Mouse (Mus musculus) C2C12 (cell line): ENCODE data around the gene Ofcc1. TPM values are rescaled to one million over a fixed set of nuclear protein-coding genes. Genes with fewer than 3 reads are reported as not detected.

Source experiments
- H3K27me3 ChIP-seq: one replicate; pipeline ENCODE4 v1.6.1; 2011; ENCODE audit not compliant: control insufficient read depth, insufficient read depth, insufficient read length
- H3K36me3 ChIP-seq: one replicate; pipeline ENCODE4 v1.6.1; 2011; ENCODE audit not compliant: control insufficient read depth, insufficient read depth
- H3K4me3 ChIP-seq: one replicate; pipeline ENCODE4 v1.5.1; 2011; ENCODE audit warnings: mild to moderate bottlenecking, control low read depth; ENCODE audit not compliant: poor library complexity, insufficient read depth, severe bottlenecking
- H3K79me2 ChIP-seq: one replicate; pipeline ENCODE4 v1.6.1; 2011; ENCODE audit not compliant: control insufficient read depth, insufficient read depth
- H3K79me3 ChIP-seq: one replicate; pipeline ENCODE4 v1.6.1; 2011; ENCODE audit warnings: low read depth, control low read depth
- H3ac ChIP-seq: one replicate; pipeline ENCODE3; 2011; ENCODE audit warnings: low read depth; ENCODE audit not compliant: control insufficient read depth, insufficient read length
- CEBPB ChIP-seq: IDR thresholded peaks from one replicate; pipeline ENCODE4 v1.6.1; 2011; ENCODE audit warnings: low read depth, mild to moderate bottlenecking, control low read depth, moderate library complexity
- CTCF ChIP-seq: IDR thresholded peaks from one replicate; pipeline ENCODE4 v1.5.1; 2011; ENCODE audit not compliant: control insufficient read depth, insufficient read depth, insufficient read length
- FOSL1 ChIP-seq: IDR thresholded peaks from one replicate; pipeline ENCODE4 v1.8.0; 2011; ENCODE audit warnings: mild to moderate bottlenecking, low read length; ENCODE audit not compliant: poor library complexity, insufficient read depth, severe bottlenecking
- MAX ChIP-seq: IDR thresholded peaks from one replicate; pipeline ENCODE4 v1.6.1; 2011; ENCODE audit warnings: mild to moderate bottlenecking, control low read depth
- MYOD1 ChIP-seq: IDR thresholded peaks from one replicate; pipeline ENCODE4 v1.6.1; 2011; ENCODE audit warnings: low read depth; ENCODE audit not compliant: control insufficient read depth, insufficient read length
- MYOG ChIP-seq: IDR thresholded peaks from one replicate; pipeline ENCODE4 v1.6.1; 2011; ENCODE audit not compliant: control insufficient read depth, insufficient read length; ENCODE audit errors: extremely low read depth
- USF1 ChIP-seq: IDR thresholded peaks from one replicate; pipeline ENCODE4 v1.6.1; 2011; ENCODE audit warnings: low read depth, mild to moderate bottlenecking, control low read depth, moderate library complexity
- polyA plus RNA-seq: library from polyadenylated mRNA; unstranded; fragments of >200 nt; fragmentation: generic; extraction: Trizol; gene quantifications from one replicate; pipeline ENCODE4 v1.2.1, GENCODE M21; 2012; ENCODE audit warnings: missing spikeins

Gene Ofcc1
- polyA plus RNA-seq, 1 experiment: not detected

DNA sequence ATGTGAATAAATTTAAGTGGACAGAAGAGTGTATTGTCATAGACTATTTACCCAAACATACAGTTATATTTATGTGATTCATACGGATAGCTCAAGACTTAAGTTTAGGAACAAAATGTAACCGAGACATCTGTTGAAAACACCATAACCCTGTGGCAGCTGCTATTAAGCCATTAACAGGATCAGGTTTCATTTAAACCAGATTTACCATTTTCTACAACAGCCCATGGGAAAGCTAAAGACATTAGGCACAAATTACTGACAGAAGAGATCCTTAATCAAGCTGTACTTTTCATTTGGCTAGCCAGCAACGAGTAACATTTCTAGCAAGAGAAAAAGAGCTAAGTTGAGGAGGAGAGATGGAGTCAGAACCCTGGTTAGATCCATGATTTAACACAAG is 179.5 kb downstream of the Ofcc1 start:
- Histone ChIP-seq H3K79me2 (no peaks in the 10 kb centered on the region), H3K79me3 (no peaks in the 10 kb centered on the region), H3ac (no peak overlapping the region), H3K4me3 (no peak overlapping the region), H3K36me3 (no peaks in the 10 kb centered on the region), H3K27me3 (no peaks in the 10 kb centered on the region)
- TF ChIP-seq CTCF (no peak), MYOG (no peak), FOSL1 (no peak), MYOD1 (no peak), MAX (no peak), USF1 (no peak), CEBPB (no peak)

DNA sequence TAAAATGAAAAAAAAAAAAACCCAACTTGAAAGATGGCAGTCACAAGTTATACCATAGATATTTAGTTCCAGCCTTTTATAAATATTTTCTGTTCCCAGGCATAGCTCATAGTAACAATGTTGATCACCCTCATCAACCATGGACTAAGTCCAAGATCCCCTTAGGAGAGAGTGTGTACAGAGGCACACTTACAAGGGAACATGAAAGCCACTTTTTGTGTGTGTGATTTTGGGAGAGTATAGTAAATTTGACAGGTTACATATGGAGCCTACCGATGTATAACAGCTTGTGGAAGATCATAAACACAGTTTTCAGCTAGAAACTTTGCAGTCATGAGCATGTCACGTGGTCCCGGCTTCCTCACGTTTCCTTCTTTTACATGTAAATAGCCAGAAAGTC is 189.5 kb downstream of the Ofcc1 start:
- TF ChIP-seq FOSL1 (no peak), CEBPB (no peak), MAX (no peak), MYOG (no peak), CTCF (no peak), USF1 (no peak), MYOD1 (no peak)
- no peak overlapping the region for H3ac ChIP-seq
- H3K36me3 ChIP-seq: no peaks in the 10 kb centered on the region

DNA sequence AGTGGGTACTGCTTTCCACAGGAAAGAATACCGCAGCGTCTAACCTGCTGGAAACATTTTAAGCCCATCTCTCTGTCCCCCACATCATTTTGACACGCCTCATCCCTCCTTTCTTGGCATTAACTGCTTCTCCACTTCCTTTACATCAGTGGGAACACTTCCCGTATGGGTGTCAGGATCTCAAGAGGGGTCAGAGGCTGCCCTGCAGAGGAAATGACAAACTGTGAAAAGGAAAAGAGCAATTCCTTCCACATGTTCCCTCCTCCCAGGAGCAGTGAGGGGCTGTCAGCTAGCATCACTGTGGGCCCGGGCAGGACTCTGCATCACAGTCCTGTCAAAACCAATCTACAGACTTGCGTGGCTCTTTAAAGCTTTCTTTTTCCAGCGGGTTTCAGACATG is 193.4 kb downstream of the Ofcc1 start:
- H3ac ChIP-seq: no peak overlapping the region
- TF ChIP-seq CTCF (no peak), FOSL1 (no peak), CEBPB (no peak), MYOD1 (no peak)
- no peaks in the 10 kb centered on the region for H3K27me3 ChIP-seq
- no peaks in the 10 kb centered on the region for H3K36me3 ChIP-seq
- H3K79me3 ChIP-seq: no peaks in the 10 kb centered on the region
- H3K4me3 ChIP-seq: no peak overlapping the region
- no peaks in the 10 kb centered on the region for H3K79me2 ChIP-seq

More for the DNA sequence above, 189.5 kb downstream of the Ofcc1 start:
- Histone ChIP-seq H3K79me2 (no peaks in the 10 kb centered on the region), H3K4me3 (no peak overlapping the region), H3K27me3 (no peaks in the 10 kb centered on the region), H3K79me3 (no peaks in the 10 kb centered on the region)

DNA sequence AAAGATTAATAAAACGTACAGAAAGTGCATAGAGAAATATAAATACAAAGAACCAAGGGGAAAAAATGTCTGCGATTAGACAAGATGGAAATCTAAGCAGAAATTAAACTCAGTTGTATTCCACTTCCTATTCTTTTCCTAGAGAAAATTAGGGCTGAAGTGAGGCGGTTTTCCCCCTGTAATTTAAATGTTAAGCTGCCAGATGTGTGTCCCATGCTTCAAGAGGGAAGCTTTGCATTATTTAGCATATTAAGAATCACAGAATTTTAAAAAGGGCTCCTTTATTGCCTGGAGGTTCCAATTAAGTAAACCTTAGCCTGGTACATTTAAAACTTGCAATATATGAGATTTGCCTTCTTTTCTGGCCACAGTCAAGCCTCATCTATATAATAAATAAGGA is 205.8 kb downstream of the Ofcc1 start:
- H3K27me3 ChIP-seq: no peaks in the 10 kb centered on the region
- H3K36me3 ChIP-seq: no peaks in the 10 kb centered on the region
- no peak overlapping the region for H3ac ChIP-seq
- TF ChIP-seq MAX: no peak
- TF ChIP-seq USF1: no peak
- TF ChIP-seq FOSL1: no peak
- no peak for TF ChIP-seq CEBPB
- no peak for TF ChIP-seq CTCF
- no peak for TF ChIP-seq MYOG
- TF ChIP-seq MYOD1: no peak
- no peaks in the 10 kb centered on the region for H3K79me3 ChIP-seq
- no peak overlapping the region for H3K4me3 ChIP-seq
- no peaks in the 10 kb centered on the region for H3K79me2 ChIP-seq

DNA sequence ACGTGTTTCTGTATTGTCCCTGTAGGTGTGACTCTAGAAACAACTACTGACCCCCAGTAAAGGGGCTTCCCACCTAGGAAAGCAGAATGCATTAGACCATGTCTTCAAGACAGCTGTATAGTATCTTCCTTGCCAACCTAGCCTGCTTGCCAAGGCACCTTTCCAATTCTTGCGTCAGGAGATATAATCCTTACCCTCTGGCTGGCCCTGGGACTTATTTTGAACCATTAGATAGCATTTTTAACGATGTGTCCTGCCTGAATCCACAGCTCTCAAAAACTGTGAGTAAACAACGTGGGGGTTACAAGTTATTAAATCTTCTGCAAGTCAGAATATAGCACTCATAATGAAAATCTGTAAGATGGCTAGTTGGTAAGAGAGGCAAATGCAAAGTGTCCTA is 221.3 kb downstream of the Ofcc1 start:
- Histone ChIP-seq H3K79me2 (no peaks in the 10 kb centered on the region), H3K27me3 (no peaks in the 10 kb centered on the region), H3K79me3 (no peaks in the 10 kb centered on the region), H3K36me3 (no peaks in the 10 kb centered on the region), H3K4me3 (no peak overlapping the region), H3ac (no peak overlapping the region)
- TF ChIP-seq MYOD1 (no peak), CEBPB (no peak), USF1 (no peak), FOSL1 (no peak), CTCF (no peak), MYOG (no peak), MAX (no peak)

DNA sequence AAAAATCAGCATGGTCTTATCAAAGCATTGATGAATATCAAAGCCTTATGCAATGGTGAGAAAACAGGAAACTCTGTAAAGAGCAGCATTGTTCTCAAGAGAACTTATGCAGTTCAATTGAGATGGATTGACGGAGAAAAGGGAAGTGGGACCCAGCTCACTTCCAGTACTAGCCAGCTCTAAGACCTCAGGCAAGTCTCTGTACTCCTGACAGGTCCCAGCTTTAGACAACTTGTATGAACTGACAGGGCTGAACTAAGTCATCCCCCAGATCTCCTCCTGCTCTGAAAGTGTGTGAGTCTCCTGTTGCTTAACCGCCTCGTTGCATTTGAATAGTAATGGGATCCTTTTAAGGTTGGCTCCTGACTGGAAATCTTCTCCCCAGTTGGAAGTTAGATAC is 225.2 kb downstream of the Ofcc1 start:
- Histone ChIP-seq H3K4me3 (no peak overlapping the region), H3K36me3 (no peaks in the 10 kb centered on the region), H3K79me3 (no peaks in the 10 kb centered on the region), H3K27me3 (no peaks in the 10 kb centered on the region), H3K79me2 (no peaks in the 10 kb centered on the region), H3ac (no peak overlapping the region)
- no peak for TF ChIP-seq MAX
- TF ChIP-seq CTCF: no peak
- TF ChIP-seq USF1: no peak
- TF ChIP-seq MYOD1: no peak
- no peak for TF ChIP-seq MYOG
- TF ChIP-seq FOSL1: no peak
- no peak for TF ChIP-seq CEBPB
